Mouse (Mus musculus): ENCODE results near the gene Nsun5.
"Not testable (repeated sequence)": the region's sequence is repeated elsewhere in the genome, so short reads cannot be mapped to it uniquely, and the experiment has no call there.

The Nsun5 gene

DNA sequence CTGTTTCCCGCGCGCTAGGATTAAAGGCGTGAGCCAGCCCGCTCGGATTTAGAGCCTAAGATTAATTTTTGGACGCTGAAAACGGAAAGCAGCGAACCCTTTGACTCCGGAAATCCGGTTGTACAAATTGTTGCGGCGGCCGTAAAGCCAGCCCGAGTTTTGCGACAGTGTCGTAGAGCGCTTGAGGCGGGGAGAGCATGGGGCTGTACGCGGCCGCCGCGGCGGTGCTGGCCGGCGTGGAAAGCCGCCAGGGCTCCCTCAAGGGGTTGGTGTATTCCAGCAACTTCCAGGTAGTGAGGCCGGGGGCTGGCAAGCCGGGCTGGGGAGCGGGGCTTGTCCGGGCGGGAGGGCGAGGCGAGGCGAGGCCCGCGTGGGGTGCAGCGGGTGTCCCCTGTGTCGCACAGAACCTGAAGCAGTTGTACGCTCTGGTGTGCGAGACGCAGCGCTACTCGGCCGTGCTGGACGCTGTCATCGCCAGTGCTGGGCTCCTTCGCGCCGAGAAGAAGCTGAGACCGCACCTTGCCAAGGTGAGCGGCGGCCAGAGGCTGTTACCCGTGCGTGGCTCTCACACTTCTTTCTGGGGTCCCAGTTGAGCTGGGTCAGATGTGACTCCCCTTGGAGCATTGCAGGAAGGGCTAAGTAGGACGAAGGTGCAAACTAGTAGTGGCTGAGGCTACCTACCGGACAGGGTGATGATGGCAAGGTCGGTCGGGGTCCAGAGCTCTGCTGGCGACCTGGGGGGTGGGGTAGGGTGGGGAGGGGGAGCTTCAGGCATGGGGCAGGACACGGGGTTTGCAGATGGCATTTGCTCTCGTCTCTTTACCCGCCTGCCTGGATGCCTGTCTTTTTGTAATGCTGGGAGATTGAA is at the start of gene Nsun5:
Nsun5 (plus strand) TSS at position 167 of the 868 bp plus-strand sequence.
- in situ Hi-C loops (cut with MboI, MseI): no loop called here

DNA sequence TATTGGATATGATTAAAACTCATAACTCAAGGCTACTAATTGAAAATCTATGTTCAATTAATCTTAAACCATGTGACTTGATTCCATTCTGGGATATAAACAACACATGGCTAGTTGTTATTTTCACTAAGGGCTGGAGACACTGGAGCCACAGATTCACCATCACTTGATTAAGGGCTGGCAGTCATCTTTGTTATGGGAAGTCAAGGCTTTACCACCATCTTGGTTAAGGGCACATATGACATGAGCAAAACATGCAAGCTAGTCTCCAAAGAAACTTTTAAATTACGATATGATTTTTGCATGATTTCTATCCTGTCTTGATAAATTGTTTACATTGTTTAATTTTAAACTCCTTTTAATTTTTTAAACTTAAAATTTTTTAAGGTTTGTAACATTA is 47.6 kb upstream of the Nsun5 start:
- in situ Hi-C loops (cut with MboI, MseI): no loop called here

- in situ Hi-C loops (cut with MboI, MseI): no loop called here
These were observed 43.6 kb upstream of the Nsun5 start for GRCm38 (mm10) chr5:135326121-135326659.

DNA sequence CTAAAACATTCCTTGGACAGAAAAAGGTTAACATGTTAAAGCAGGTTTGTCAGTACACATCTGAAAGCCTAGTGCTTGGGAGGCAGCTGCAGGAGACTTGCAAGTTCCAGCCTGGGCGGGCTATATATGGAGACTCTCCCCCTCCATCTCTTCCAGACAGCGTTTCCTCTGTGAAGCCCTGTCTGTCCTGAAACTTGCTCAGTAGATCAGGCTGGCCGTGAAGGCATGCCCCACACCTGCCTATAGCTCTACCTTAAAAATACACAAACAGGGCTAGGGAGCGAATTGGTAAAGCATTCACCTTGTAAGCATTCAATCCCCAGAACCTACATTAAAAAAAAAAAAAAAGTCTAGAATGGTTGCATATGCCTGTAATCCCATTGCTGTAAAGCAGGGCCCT is 40.3 kb upstream of the Nsun5 start:
- in situ Hi-C loops (cut with MboI, MseI): no loop called here

DNA sequence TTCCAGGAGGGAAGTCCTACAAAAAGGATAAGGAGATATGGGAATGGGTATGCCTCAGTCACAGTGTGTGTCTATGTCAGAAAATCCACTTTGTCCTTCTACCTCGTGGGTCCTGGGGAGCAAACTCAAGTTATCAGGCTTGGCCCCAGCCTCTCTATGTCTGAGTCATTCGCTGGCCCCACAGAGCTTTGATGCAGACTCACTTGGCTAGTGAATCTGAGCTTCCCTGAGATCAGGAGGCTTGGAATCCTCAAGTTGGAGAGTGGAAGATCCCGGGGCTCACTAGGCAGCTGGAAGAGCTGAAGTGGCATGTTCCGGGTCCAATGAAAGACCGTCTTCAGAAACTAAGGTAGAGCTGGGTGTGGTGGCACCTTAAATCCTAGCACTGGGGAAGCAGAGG is 39.6 kb upstream of the Nsun5 start:
- in situ Hi-C loops (cut with MboI, MseI): no loop called here

DNA sequence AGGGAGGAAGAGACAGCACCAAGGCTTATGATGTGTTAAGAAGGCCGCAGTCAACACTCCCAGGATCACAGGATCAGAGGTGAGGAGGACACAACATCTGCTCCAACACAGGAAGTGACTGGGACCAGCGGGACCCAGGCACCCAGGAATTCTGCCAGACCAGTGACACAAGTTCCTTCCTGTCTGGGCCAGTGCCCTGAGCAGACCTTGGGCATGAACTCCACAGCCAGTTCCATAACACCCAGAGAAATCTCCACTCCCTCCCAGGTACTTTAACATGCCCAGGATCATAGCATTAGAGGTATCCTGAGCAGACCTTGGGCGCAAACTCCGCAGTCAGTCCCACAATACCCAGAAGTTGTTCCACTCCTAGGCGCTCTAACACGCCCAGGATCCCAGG is 38.6 kb upstream of the Nsun5 start:
- in situ Hi-C loops (cut with MboI, MseI): no loop called here

DNA sequence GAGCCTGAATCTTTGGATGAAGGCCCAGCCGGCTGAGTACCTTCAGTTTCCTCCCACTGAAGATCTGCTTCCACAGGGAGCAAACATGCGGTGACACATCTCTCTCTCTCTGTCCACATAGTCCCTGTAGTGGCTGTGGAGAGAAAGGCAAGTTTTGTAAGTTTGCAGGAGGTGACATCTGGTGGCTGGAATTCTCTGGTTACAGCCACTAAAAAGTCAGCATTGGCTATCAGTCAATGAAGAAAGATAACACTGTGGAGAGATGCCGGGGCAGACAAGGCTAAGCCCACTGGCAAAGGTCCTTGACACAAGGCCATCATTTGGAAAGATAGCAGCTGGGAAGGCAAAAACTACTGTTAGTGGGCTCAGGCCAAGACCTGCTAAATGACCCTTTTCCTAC is 32.2 kb upstream of the Nsun5 start:
- in situ Hi-C loops (cut with MboI, MseI): no loop called here

GRCm38 (mm10) chr5:135345989-135346388 is 23.8 kb upstream of the Nsun5 start:
- in situ Hi-C loops (cut with MboI, MseI): no loop called here

GRCm38 (mm10) chr5:135346430-135346829 is 23.3 kb upstream of the Nsun5 start:
- in situ Hi-C loops (cut with MboI, MseI): no loop called here

DNA sequence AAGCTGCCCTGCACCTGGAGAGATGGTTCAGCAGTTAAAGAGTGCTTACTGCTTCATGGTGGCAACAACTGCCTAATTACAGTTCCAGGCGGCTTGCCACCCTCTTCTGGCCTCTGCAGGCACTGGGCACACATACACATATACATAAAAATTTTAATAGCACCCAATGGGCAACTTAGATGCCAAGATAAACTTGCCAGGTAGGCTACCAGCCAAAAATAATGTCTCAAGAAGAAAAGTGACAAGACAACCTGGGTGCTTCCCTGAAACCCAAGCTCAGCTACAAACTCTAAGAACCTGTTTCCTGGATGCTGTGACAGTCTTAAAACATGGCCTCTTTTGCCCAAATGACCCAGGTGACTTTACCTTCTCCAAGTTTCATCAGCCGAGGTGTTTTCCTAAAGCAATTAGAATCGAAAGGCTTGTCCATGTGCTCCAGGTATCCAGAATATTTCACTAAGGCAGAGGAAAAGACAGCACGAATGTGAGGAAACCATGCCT is 22.2 kb upstream of the Nsun5 start:
- in situ Hi-C loops (cut with MboI, MseI): no loop called here

DNA sequence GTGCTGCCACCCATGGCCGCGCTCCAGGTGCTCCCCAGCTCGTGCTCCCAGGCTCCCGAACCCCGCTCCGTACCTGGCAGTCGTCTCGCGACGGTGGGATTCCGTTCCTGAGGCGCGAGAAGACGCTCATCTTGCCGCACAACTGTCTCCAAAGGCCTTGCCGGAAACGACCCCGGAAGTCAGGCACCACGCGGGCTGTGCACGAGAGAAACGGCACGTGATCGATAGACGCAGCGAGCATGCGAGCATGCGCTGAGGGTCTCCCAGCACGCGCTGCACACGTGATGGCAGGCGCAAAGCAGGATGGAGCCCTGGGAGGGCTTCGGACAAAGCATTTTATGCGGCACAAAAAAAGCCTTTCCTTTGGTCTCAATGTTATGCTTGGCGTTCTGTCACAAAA is 19.9 kb upstream of the Nsun5 start, which contains the start of gene Fkbp6:
Fkbp6 (minus strand) TSS at position 183 of the 400 bp plus-strand sequence.
- in situ Hi-C loops (cut with MboI, MseI): no loop called here

DNA sequence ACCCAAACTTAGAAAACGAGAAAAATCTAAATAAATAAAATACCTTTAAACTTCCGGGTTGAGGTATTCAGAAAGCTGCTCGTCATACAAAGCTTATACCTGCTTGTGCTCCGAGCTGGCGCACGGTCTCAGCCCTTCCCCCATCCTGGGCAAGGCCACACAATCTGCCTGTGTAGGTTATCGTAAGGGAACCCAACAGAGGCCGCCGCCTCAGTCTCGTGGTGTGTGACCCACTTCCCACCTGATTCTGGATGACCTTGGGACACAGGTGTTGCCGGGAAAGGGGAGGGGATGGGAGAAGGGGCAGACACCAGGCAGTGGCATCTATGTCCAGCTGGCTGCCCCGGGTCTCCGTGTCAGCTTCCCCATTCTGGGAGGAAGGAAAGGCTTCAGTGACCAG is 18.1 kb upstream of the Nsun5 start:
- in situ Hi-C loops (cut with MboI, MseI): no loop called here

GRCm38 (mm10) chr5:135352995-135353394 is 16.8 kb upstream of the Nsun5 start, which contains the start of gene Trim50:
TSS of gene Trim50 (plus strand) at chr5:135353295.
- in situ Hi-C loops (cut with MboI, MseI): no loop called here

GRCm38 (mm10) chr5:135353564-135353963 is 16.2 kb upstream of the Nsun5 start:
- in situ Hi-C loops (cut with MboI, MseI): no loop called here

- in situ Hi-C loops (cut with MboI, MseI): no loop called here
These were observed 13.7 kb upstream of the Nsun5 start for GRCm38 (mm10) chr5:135356090-135356489.

DNA sequence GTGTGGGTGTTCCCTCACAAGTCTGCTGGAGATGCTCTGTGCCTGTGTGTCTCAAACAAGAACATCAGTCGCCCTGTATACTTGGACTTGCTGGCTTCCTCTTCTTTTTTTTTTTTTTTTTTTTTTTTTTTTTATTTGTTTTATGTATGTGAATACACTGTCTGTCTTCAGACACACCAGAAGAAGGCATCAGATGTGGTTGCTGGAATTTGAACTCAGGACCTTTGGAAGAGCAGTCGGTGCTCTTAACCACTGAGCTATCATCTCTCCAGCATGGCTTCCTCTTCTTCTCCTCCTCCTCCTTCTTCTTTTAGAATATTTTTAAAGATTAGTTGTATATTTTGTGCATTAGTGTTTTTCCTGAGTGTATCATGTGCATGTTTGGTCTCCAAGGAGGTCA is 12.2 kb upstream of the Nsun5 start:
- in situ Hi-C loops (cut with MboI, MseI): no loop called here

DNA sequence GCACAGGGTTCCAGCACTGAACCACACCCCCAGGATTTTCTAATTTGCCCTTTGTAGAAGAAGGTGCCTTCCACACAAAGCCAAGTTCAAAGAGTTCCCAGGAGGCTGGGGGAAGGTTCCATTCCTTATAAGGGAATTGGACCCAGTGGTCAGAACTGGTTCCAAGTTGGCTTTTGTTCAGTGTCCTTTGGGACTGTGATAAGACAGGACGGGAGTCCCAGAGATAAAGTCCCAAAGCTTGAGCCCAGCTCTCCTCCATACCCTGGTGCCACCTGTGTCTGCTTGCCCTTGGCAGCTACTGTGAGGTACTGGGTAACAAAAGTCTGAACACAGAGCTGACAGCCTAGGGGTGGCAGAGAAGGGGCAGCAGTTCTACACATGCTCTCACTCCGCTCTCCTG is 10.0 kb upstream of the Nsun5 start:
- in situ Hi-C loops (cut with MboI, MseI): no loop called here

- in situ Hi-C loops (cut with MboI, MseI): no loop called here
These were observed 7.2 kb upstream of the Nsun5 start for GRCm38 (mm10) chr5:135362572-135362971.

DNA sequence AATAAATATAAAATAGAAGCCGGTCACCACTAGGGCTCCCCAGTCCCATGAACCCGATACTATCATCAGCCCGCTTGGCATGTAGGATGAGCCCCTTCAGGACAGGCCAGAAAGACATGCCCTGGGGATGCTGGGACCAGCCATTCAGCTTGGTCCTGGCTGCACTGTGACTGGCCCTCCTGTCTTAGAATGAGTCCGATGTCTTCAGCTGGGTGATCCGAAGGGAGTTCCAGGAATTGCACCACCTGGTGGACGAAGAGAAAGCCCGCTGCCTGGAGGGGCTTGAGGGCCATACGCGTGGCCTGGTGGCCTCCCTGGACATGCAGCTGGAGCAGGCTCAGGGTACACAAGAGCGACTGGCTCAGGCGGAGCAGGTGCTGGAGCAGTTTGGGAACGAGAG is 6.2 kb upstream of the Nsun5 start:
- in situ Hi-C loops (cut with MboI, MseI): no loop called here

DNA sequence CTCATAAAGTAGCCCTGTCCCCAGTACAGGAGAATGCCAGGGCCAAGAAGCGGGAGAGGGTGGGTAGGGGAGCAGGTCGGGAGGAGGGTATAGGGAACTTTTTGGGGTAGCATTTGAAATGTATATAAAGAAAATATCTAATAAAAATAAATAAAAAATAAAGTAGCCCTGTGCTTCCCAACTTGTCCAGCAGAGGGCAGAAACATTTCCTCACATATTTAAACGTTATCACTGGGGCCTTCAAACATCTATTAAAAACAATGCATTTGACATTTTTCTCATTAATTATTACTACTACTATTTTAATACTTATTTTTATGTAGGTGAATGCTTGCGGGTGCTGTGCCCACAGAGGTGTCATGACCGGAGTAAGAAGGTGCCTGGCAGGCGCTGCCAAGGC is 1.9 kb upstream of the Nsun5 start:
- in situ Hi-C loops (cut with MboI, MseI): no loop called here

DNA sequence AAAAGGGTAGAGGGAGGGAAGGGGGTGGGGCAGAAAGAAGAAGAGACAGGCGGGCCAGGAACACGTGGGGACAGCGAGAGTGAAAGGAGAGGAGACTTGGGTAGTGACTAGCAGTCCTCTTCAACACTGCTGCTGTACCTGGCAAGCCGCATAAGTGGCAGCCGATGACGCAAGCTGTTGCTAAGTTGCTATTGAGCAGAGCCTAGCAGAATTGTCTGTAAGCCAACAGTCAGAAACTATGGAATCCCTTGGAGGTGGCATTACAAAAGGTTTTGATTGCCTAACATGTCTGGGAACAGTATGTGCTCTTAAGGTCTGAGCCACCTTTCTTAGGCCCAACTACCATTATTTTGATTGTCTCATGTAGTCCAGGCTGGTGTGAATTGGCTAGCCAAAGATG is 1.4 kb upstream of the Nsun5 start:
- in situ Hi-C loops (cut with MboI, MseI): no loop called here

DNA sequence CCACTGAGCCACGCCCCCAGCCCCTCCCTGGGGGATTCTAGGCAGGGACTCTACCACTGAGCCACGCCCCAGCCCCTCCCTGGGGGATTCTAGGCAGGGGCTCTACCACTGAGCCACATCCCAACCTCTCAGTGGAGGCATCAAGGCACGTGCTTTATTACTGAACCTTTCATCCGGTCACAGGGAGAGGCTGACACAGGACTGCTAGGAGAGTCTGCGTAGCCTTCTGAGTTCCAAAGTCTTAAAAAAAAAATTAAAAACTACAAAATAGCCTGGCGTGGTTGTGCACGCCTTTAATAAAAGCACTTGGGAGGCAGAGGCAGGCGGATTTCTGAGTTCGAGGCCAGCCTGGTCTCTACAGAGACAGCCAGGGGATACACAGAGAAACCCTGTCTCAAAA is 557 bp upstream of the Nsun5 start:
- in situ Hi-C loops (cut with MboI, MseI): not testable (repeated sequence)

- in situ Hi-C loops (cut with MboI, MseI): no loop called here
These were observed 1.4 kb downstream of the Nsun5 start for GRCm38 (mm10) chr5:135371195-135371594.
